Mouse (Mus musculus): Measurements from ENCODE around the gene Ap1ar.

The Ap1ar gene

DNA sequence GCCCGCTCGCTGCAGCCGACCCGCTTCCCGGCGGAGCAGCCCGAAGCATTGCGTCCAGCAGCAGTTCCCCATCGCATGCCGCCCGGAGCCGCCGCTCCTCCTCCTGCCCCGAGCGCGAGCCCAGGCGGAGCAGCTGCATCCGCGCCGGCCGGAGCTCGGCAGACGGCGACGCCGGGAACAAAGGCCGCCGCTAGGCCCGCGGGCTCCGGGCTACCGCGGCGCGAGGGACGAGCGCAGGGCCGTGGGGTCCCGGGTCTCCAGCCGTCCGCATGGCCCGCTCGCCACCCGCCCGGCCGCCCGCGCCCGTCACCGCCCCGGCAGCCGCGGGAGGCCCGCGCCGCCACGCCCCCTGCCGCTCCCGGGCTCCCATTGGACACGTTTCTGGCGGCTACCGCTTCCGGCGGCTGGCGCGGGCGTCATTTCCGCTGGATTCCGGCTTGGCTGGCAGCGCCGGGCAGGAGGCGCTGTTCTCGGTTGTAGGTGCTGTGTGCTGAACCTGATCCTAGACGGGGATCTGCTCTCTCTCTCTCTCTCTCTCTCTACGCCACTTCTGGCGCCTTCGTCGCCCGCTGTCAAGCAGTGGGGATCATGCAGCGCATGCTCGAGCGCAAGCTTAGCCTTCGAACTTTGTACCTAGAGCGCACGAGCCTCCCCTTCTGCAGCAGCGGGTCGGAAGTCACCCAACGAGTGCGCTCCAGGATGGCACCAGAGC is at the start of gene Ap1ar:
Gene Ap1ar (minus strand): TSS at position 370 of the 712 bp plus-strand sequence.
- in situ Hi-C loops (cut with MboI, MseI) = loop anchor here (5.0 kb wide), 1 partner anchor 55 kb away; no protein-coding TSS in a partner anchor

GRCm38 (mm10) chr3:127881684-127882083 is 44.4 kb upstream of the Ap1ar start:
- in situ Hi-C loops (cut with MboI, MseI) = no loop called here

GRCm38 (mm10) chr3:127879968-127880367 is 42.6 kb upstream of the Ap1ar start:
- in situ Hi-C loops (cut with MboI, MseI) = no loop called here

DNA sequence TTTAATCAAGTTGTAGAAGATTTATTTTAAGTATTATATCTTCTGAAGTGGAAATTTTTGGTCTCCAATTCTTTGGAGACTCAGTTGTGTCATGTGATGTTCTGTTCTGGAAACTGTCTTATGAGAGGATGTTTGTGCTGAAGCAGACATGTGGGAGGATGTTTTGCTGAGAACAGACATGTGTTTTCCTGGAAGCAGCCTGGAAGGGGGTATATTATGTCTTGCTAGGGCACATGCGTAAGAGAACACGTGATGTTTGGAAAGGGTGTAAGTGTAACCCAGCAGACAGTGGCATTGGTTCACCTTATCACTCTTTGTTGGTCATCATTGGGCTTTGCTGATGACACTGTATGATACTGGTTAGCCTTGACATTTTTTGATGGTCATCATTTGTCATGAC is 38.2 kb upstream of the Ap1ar start:
- in situ Hi-C loops (cut with MboI, MseI) = no loop called here

GRCm38 (mm10) chr3:127875059-127875458 is 37.7 kb upstream of the Ap1ar start:
- in situ Hi-C loops (cut with MboI, MseI) = no loop called here

- in situ Hi-C loops (cut with MboI, MseI) = no loop called here
These were observed 37.0 kb upstream of the Ap1ar start for GRCm38 (mm10) chr3:127874254-127874883.

- in situ Hi-C loops (cut with MboI, MseI) = no loop called here
These were observed 34.3 kb upstream of the Ap1ar start for GRCm38 (mm10) chr3:127871575-127871974.

DNA sequence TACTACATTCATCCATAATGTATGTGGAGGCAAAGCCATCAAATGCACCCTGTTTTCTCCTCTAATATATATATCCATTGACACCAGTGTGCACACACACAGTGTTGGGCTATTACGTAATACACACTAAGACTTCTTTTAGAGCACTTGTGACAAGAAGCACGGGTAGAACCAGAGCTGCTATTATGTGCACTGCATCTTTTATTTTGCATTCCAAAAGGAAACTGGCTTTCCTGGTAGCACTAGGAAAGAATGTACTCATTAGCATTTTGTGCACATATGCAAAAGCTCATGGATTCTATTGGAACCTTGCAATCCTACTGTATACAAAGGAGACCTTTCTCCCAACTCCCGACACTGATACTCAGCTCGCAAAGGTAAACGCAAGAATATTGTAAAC is 31.6 kb upstream of the Ap1ar start:
- in situ Hi-C loops (cut with MboI, MseI) = no loop called here

DNA sequence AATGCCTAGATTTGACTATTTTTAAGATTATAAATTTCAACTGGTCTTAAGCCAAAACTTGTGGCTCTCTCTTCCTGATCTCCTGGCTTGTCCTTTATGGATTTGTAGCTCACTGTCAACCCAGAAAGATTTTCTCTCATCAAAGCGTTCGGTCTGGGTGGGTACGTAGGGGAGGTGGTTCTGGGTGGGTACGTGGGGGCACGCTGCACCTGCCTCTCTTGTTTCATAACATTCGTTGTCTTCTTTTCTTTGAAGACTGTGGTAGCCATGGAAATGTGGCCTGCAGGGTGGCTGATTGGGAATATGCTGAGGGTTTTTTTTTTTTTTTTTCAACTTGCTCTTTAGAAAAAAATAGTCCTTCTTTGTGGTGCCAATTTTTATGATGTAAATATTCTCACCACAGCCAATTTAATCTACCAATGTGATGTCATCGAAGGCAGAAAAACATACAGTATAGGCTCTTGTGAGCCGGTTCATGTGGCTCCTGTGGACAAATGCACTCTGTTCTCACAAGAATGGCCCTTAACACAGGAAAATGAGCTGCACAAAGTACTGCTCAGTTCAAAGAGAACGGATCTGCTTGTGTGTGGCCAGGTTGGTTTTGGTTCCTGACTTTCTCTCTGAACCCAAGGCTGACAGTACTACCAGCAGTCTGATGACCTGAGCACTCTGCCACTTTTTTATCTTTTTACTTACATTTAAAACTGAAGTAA is 30.9 kb upstream of the Ap1ar start:
- in situ Hi-C loops (cut with MboI, MseI) = no loop called here

DNA sequence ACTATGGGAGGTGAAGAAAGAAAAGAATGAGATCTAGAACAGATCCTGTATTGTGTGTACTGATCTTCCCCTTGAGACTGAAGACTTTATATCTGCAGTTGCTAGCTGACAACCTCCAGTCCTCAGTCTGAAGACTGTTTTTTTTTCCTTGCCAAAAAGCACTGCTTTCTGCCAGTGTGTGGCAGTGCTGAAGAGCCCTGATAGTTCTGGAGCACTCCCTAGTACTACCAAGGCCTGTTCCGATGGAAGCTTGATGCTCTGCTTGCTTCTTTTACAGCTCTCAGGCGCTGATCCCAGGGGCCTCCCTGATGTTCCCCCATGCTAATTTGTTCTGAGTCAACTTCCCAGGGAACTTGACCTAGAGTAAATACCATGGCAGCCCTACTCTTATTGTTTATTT is 26.9 kb upstream of the Ap1ar start:
- in situ Hi-C loops (cut with MboI, MseI) = no loop called here

- in situ Hi-C loops (cut with MboI, MseI) = no loop called here
These were observed 26.2 kb upstream of the Ap1ar start for GRCm38 (mm10) chr3:127863571-127863970.

DNA sequence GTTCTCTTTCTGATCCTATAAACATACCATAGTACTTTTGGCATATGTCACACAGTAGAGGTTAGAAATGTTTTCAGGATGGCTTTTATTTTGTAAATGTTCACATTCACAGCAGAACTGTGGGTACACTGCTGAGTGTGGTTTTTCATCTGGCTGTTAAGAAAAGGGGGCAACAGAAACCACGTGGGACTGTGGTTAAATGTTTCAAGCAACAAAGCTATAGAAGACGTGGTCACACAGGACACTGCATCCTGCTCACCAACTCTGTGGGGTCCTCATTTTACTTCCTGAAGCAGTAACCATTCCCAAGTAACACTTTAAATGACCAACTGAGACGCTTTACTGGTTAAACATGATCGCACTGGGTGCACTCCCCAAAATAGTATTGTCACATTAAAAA is 25.2 kb upstream of the Ap1ar start:
- in situ Hi-C loops (cut with MboI, MseI) = no loop called here

DNA sequence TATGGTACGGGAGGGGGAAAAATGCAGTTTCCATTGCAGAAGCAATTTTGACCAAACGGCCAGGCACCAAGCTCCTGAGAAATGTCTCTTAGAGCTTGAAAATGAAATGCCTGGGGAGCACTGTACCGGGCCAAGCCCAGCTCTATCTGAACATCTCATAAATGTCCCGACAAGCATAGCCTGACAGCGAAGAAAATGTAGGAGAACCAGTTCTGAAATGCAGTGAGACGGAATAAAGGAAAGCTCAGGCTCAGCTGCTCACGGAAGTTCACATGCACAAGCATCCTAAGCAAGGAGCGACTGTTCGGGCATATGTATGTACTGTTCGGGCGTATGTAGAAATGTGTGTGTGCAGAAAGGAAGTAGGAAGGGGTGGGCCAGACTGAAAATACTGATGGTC is 24.0 kb upstream of the Ap1ar start:
- in situ Hi-C loops (cut with MboI, MseI) = no loop called here

DNA sequence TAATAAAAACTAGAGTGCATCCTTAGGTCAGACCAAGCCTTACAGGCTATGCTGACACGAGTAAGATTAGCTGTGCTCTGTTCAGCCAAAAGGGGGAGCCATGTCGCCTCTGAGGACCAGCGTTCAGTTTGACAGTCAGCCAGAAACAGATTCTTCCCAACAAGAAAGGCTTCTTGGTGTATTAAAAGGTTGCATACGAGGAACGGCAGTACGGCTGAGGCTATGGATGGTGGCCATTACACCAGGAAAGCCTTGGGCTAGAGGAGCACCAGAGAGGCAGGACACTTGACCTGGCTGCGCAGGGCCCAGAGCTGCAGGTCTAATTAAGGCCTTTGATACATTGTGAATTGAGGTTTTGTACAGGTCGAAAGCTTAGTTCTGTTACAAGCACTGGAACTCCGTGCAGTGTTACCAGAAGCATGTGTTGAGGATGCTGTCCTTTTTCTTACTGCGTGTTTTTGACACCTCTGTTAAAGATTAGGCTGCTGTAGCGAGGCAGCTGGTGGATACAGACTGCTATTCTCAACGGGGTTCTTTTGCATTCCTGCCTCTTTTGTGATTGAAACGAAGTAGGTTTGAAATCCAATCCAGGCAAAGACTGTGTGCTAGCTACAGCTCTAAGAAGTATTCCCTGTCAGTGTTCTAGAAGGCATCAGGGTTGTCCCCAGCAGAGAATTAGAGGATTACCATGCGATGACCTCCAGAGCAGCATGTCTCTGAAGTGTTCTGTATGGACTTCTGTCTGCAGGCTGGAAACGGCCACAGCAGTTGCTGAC is 16.3 kb upstream of the Ap1ar start:
- in situ Hi-C loops (cut with MboI, MseI) = loop anchor here (5.0 kb wide), 1 partner anchor 94 kb away; no protein-coding TSS in a partner anchor

DNA sequence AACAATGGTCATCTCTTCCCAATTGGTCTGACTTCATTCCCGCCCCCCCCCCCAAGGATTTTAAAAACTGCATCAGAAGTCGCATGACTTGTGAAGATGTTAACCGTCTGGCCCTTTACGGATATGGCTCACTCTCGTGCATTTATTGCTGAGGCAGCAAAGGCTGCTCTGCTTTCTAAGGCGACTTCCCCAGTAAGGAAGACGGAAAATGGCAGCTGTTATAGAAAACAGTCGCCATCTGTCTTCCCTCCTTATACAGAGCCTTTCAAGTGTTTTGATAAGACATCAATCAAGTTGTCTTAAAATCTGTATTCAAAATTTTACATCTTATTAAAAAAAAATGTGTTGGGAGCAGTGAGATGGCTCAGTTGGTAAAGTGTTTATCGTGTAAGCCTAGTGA is 15.4 kb upstream of the Ap1ar start:
- in situ Hi-C loops (cut with MboI, MseI) = loop anchor here (5.0 kb wide), 1 partner anchor 95 kb away; no protein-coding TSS in a partner anchor

DNA sequence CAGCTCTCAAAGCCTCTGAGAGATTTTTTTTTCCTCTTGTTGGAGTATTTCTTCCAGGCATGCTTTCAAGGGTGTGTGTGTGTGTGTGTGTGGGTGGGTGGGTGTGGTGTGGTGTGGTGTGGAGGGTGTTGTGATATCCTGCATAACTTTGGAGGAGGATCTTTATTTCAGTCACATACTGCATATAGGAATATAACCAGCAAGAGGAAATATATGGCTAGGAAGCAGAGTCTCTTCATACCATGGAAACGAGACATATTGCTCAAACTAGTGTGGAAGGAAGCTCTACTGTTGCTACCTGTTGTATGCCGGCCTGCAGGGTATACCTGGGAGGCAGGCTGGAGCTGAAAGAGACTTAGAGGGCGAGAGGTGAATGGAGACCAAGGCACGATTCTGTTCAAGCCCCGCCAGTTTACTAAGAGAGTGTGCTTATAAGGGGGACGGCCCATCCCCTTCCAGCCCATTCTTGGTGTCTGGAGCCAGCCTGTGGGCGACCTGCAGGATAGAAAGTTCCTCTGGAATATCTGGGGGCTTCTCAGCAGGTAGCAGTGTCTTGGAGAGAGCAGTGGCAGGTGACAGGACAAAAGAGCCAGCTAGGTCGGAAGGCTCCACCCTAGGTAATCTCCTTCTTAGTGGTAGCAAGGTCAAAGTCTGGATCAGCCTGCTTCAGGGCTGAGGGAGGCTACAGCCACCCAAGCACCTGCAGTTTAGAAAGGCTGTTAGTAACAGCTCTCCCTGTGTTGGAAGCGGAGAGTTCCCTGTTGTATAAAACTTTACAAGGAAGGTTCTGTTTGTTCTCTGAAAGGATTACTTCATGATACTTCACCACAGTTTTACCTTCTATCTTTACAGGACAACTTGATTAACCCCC is 13.7 kb upstream of the Ap1ar start:
- in situ Hi-C loops (cut with MboI, MseI) = loop anchor here (5.0 kb wide), 1 partner anchor 96 kb away; no protein-coding TSS in a partner anchor

- in situ Hi-C loops (cut with MboI, MseI) = loop anchor here (5.0 kb wide), 1 partner anchor 97 kb away; no protein-coding TSS in a partner anchor
These were observed 12.6 kb upstream of the Ap1ar start for GRCm38 (mm10) chr3:127849922-127850321.

GRCm38 (mm10) chr3:127848088-127848808 is 10.9 kb upstream of the Ap1ar start:
- in situ Hi-C loops (cut with MboI, MseI) = no loop called here

DNA sequence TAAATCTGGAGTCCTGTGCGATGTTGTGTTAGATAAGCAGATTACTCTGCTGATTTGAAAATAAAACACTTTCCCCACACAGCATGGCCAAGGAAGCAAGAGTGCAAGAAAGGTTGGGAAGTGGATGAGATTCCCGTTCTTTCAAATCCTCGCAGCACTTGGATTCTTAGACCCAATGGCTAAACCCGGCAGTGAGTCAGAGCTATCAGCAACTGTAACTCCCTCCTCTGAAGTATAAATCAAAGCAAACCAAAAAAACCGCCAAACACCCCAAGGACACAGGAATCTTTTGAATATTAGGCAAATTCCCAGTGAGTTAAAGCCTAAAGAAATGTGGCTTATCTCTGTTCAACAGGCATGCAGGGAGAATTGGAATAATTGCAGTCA is 6.6 kb upstream of the Ap1ar start:
- in situ Hi-C loops (cut with MboI, MseI) = no loop called here

GRCm38 (mm10) chr3:127843324-127843940 is 6.1 kb upstream of the Ap1ar start:
- in situ Hi-C loops (cut with MboI, MseI) = no loop called here
